Mouse (Mus musculus) midbrain, embryonic 10.5 days (tissue): ENCODE measurements at regions not wholly inside any gene's neighbourhood (a gene's known extent, or its start where the extent isn't known, plus 50 kb on each side); places are given as distances from the start of the nearest gene placed in this dataset.
"Not testable (repeated sequence)": the region's sequence is repeated elsewhere in the genome, so short reads cannot be mapped to it uniquely, and the experiment has no call there.

Experiments used
- DNase-seq: peaks from one replicate; pipeline ENCODE4 v3.0.0-alpha.2; 2017; ENCODE audit warnings: low spot score
- H3K27ac ChIP-seq: fragments of 300-500 bp; sonication (generic); replicated peaks from 2 replicates; pipeline ENCODE4 v1.5.1; 2016; ENCODE audit warnings: mild to moderate bottlenecking
- H3K27me3 ChIP-seq: fragments of 300-500 bp; sonication (generic); 2 replicates; pipeline ENCODE4 v1.6.1; 2016; ENCODE audit warnings: low read depth, mild to moderate bottlenecking; ENCODE audit not compliant: poor library complexity, severe bottlenecking
- H3K36me3 ChIP-seq: fragments of 300-500 bp; sonication (generic); 2 replicates; pipeline ENCODE4 v1.6.1; 2016; ENCODE audit warnings: mild to moderate bottlenecking, moderate library complexity
- H3K4me1 ChIP-seq: fragments of 300-500 bp; sonication (generic); 2 replicates; pipeline ENCODE4 v1.6.1; 2016
- H3K4me3 ChIP-seq: fragments of 300-500 bp; sonication (generic); 2 replicates; pipeline ENCODE4 v1.5.1; 2016; ENCODE audit warnings: mild to moderate bottlenecking, moderate library complexity
- H3K9me3 ChIP-seq: fragments of 300-500 bp; sonication (generic); replicated peaks from 2 replicates; pipeline ENCODE4 v1.6.1; 2016; ENCODE audit warnings: mild to moderate bottlenecking
- WGBS: fragments of 180-500 bp; shearing (Covaris S2); methylation state at CpG from one replicate; pipeline ENCODE4 v1.1.7; 2016; 5-methylcytosine and 5-hydroxymethylcytosine counted together

- Histone ChIP-seq H3K27ac (no peak overlapping the region), H3K4me1 (no peaks in the 10 kb centered on the region), H3K36me3 (no peaks in the 10 kb centered on the region), H3K4me3 (no peak overlapping the region), H3K27me3 (no peaks in the 10 kb centered on the region), H3K9me3 (no peaks in the 10 kb centered on the region)
- WGBS, result 98% methylated on average over 2 of the region's 2 CpGs
- DNase-seq, result no peak
Measured at GRCm38 (mm10) chr5:100309807-100310165, 106.2 kb downstream of the Sec31a start.

GRCm38 (mm10) chr5:100309071-100309806, 106.8 kb downstream of the Sec31a start:
- Histone ChIP-seq H3K27me3 (no peaks in the 10 kb centered on the region), H3K9me3 (no peaks in the 10 kb centered on the region), H3K36me3 (no peaks in the 10 kb centered on the region), H3K4me3 (no peak overlapping the region), H3K27ac (no peak overlapping the region), H3K4me1 (no peaks in the 10 kb centered on the region)
- WGBS, result 78% methylated on average over 17 of the region's 17 CpGs
- DNase-seq, result no peak

- H3K36me3 ChIP-seq, result no peaks in the 10 kb centered on the region
- no peak for DNase-seq
- H3K27ac ChIP-seq, result no peak overlapping the region
- no peaks in the 10 kb centered on the region for H3K9me3 ChIP-seq
- H3K27me3 ChIP-seq, result no peaks in the 10 kb centered on the region
- H3K4me1 ChIP-seq, result peaks cover 2% of the 10 kb centered on the region; the same call in 1 of the 2 replicates
- no peak overlapping the region for H3K4me3 ChIP-seq
- WGBS, result 75% methylated on average over 3 of the region's 3 CpGs
Measured at GRCm38 (mm10) chr5:100304403-100304802, 111.6 kb downstream of the Sec31a start.

GRCm38 (mm10) chr5:100302068-100302775, 113.8 kb downstream of the Sec31a start:
- Histone ChIP-seq H3K27me3 (no peaks in the 10 kb centered on the region), H3K9me3 (peaks cover 3% of the 10 kb centered on the region; the same call in 1 of the 2 replicates), H3K4me3 (no peak overlapping the region), H3K36me3 (no peaks in the 10 kb centered on the region), H3K4me1 (peaks cover 2% of the 10 kb centered on the region; the same call in 1 of the 2 replicates), H3K27ac (no peak overlapping the region)
- no peak for DNase-seq
- WGBS, result 79% methylated on average over 17 of the region's 17 CpGs

- Histone ChIP-seq H3K4me3 (no peak overlapping the region), H3K27ac (no peak overlapping the region), H3K27me3 (no peaks in the 10 kb centered on the region), H3K36me3 (no peaks in the 10 kb centered on the region), H3K4me1 (peaks cover 2% of the 10 kb centered on the region; the same call in 1 of the 2 replicates), H3K9me3 (peaks cover 3% of the 10 kb centered on the region; the same call in 1 of the 2 replicates)
- no peak for DNase-seq
- 93% methylated on average over 4 of the region's 4 CpGs for whole genome bisulfite sequencing
Measured at GRCm38 (mm10) chr5:100299141-100299540, 116.9 kb downstream of the Sec31a start.

GRCm38 (mm10) chr5:100294189-100294588, 121.8 kb downstream of the Sec31a start:
- H3K36me3 ChIP-seq, result no peaks in the 10 kb centered on the region
- H3K4me1 ChIP-seq, result no peaks in the 10 kb centered on the region
- H3K27ac ChIP-seq, result no peak overlapping the region
- DNase-seq, result no peak
- no peaks in the 10 kb centered on the region for H3K27me3 ChIP-seq
- H3K9me3 ChIP-seq, result peaks cover 2% of the 10 kb centered on the region; the same call in 1 of the 2 replicates
- WGBS, result 88% methylated on average over 7 of the region's 7 CpGs
- H3K4me3 ChIP-seq, result no peak overlapping the region

GRCm38 (mm10) chr5:100280215-100280614, 120.6 kb upstream of the Tmem150c start:
- no peak for DNase-seq
- Histone ChIP-seq H3K4me1 (no peaks in the 10 kb centered on the region), H3K27me3 (no peaks in the 10 kb centered on the region), H3K4me3 (no peak overlapping the region), H3K27ac (no peak overlapping the region), H3K36me3 (no peaks in the 10 kb centered on the region), H3K9me3 (no peaks in the 10 kb centered on the region)
- 90% methylated on average over 4 of the region's 4 CpGs for WGBS

- Histone ChIP-seq H3K9me3 (no peaks in the 10 kb centered on the region), H3K27ac (no peak overlapping the region), H3K4me1 (no peaks in the 10 kb centered on the region), H3K36me3 (no peaks in the 10 kb centered on the region), H3K27me3 (no peaks in the 10 kb centered on the region), H3K4me3 (no peak overlapping the region)
- WGBS, result 93% methylated on average over 8 of the region's 8 CpGs
- DNase-seq, result no peak
Measured at GRCm38 (mm10) chr5:100279474-100279873, 119.9 kb upstream of the Tmem150c start.

- H3K27me3 ChIP-seq, result no peaks in the 10 kb centered on the region
- H3K9me3 ChIP-seq, result 0 out of 2 replicates have a peak, but pooled peaks cover 5% of the 10 kb centered on the region
- H3K27ac ChIP-seq, result no peak overlapping the region
- DNase-seq, result no peak
- WGBS, result 68% methylated on average over 4 of the region's 4 CpGs
- H3K4me3 ChIP-seq, result no peak overlapping the region
- no peaks in the 10 kb centered on the region for H3K36me3 ChIP-seq
- H3K4me1 ChIP-seq, result no peaks in the 10 kb centered on the region
Measured at GRCm38 (mm10) chr5:100274674-100275073, 115.1 kb upstream of the Tmem150c start.

- H3K4me1 ChIP-seq, H3K36me3 ChIP-seq, H3K27me3 ChIP-seq, H3K4me3 ChIP-seq, DNase-seq, H3K27ac ChIP-seq, H3K9me3 ChIP-seq: not testable (repeated sequence)
- 88% methylated on average over 9 of the region's 9 CpGs for WGBS
Measured at GRCm38 (mm10) chr5:100271975-100272374, 112.4 kb upstream of the Tmem150c start.

- Histone ChIP-seq H3K4me1 (no peaks in the 10 kb centered on the region), H3K27ac (no peak overlapping the region), H3K27me3 (no peaks in the 10 kb centered on the region), H3K9me3 (0 out of 2 replicates have a peak, but pooled peaks cover 5% of the 10 kb centered on the region), H3K4me3 (no peak overlapping the region), H3K36me3 (no peaks in the 10 kb centered on the region)
- DNase-seq, result no peak
- WGBS, result 60% methylated on average over 12 of the region's 12 CpGs
Measured at GRCm38 (mm10) chr5:100270841-100271686, 111.5 kb upstream of the Tmem150c start.

GRCm38 (mm10) chr5:100268111-100268878, 108.7 kb upstream of the Tmem150c start:
- Histone ChIP-seq H3K27ac (no peak overlapping the region), H3K36me3 (no peaks in the 10 kb centered on the region), H3K4me1 (no peaks in the 10 kb centered on the region), H3K4me3 (no peak overlapping the region), H3K9me3 (0 out of 2 replicates have a peak, but pooled peaks cover 5% of the 10 kb centered on the region), H3K27me3 (no peaks in the 10 kb centered on the region)
- 70% methylated on average over 8 of the region's 8 CpGs for WGBS
- no peak for DNase-seq
